Mouse (Mus musculus) frontal cortex, postnatal 10 days (tissue): ENCODE measurements around the gene Vil1.
"Not testable (repeated sequence)": the region's sequence is repeated elsewhere in the genome, so short reads cannot be mapped to it uniquely, and the experiment has no call there.

ENCODE experiments used
- DNase-seq, 2 experiments: peaks; one replicate each; pipeline ENCODE4 v3.0.0; 2022; ENCODE audit warnings: low spot score in 2 of 2, mixed read lengths in 1 of 2

The Vil1 gene

GRCm38 (mm10) chr1:74387386-74387988, 21.7 kb upstream of the Vil1 start:
- DNase-seq, result no peak

- no peak for DNase-seq
These were observed 20.7 kb upstream of the Vil1 start for GRCm38 (mm10) chr1:74388398-74388920.

GRCm38 (mm10) chr1:74389831-74390286, 19.3 kb upstream of the Vil1 start:
- DNase-seq, result no peak

GRCm38 (mm10) chr1:74390287-74390906, 18.8 kb upstream of the Vil1 start:
- DNase-seq, result no peak

- peak; percentile 89 to 94 for DNase-seq
These were observed 18.0 kb upstream of the Vil1 start, which contains the start of gene Ctdsp1 for GRCm38 (mm10) chr1:74390924-74391748. Gene Ctdsp1 (plus strand): TSS chr1:74391509.

GRCm38 (mm10) chr1:74391844-74392441, 17.2 kb upstream of the Vil1 start:
- DNase-seq, result peak; percentile 52 to 61

- no peak for DNase-seq
These were observed 16.7 kb upstream of the Vil1 start for GRCm38 (mm10) chr1:74392446-74392994.

- no peak for DNase-seq
These were observed 16.2 kb upstream of the Vil1 start for GRCm38 (mm10) chr1:74393010-74393409.

- DNase-seq, result no peak
These were observed 15.5 kb upstream of the Vil1 start for GRCm38 (mm10) chr1:74393697-74394096.

- no peak for DNase-seq
These were observed 14.9 kb upstream of the Vil1 start for GRCm38 (mm10) chr1:74394311-74394710.

- no peak for DNase-seq
These were observed 14.3 kb upstream of the Vil1 start for GRCm38 (mm10) chr1:74394858-74395257.

GRCm38 (mm10) chr1:74395290-74395689, 13.9 kb upstream of the Vil1 start:
- DNase-seq, result no peak

- not testable (repeated sequence) for DNase-seq
These were observed 12.5 kb upstream of the Vil1 start for GRCm38 (mm10) chr1:74396456-74397222.

GRCm38 (mm10) chr1:74397268-74397918, 11.8 kb upstream of the Vil1 start:
- DNase-seq, result peak; percentile 86 to 91

- DNase-seq, result peak in 1 of 2 experiments; percentile 49
These were observed 11.2 kb upstream of the Vil1 start for GRCm38 (mm10) chr1:74397919-74398451.

- DNase-seq, result no peak
These were observed 8.6 kb upstream of the Vil1 start for GRCm38 (mm10) chr1:74400531-74400930.

- DNase-seq, result no peak
These were observed 8.0 kb upstream of the Vil1 start for GRCm38 (mm10) chr1:74401015-74401702.

GRCm38 (mm10) chr1:74404206-74404605, 5.0 kb upstream of the Vil1 start:
- DNase-seq, result no peak

GRCm38 (mm10) chr1:74411753-74412325, 2.7 kb downstream of the Vil1 start:
- no peak for DNase-seq
